Mouse (Mus musculus) neutrophil, adult 65 days (primary cell): ENCODE data around the gene Zfp940. TPM values are rescaled to one million over a fixed set of nuclear protein-coding genes. Genes with fewer than 3 reads are reported as not detected.

Experiments
- total RNA-seq: library from RNA; stranded (reverse); gene quantifications from 2 replicates; pipeline ENCODE4 v1.2.4, GENCODE M21; 2023

Zfp940 gene
- total RNA-seq, result 0.23 and 0.35 TPM in 2 replicates

GRCm38 (mm10) chr7:29853219-29853842 lies at the start of gene Zfp940:
TSS of gene Zfp940 (minus strand) at chr7:29853669.

GRCm38 (mm10) chr7:29859532-29860517 lies 6.4 kb upstream of the Zfp940 start, which contains the start of gene Zfp420:
TSS of gene Zfp420 (plus strand) at chr7:29859979.

GRCm38 (mm10) chr7:29815910-29816429 lies 37.5 kb downstream of the Zfp940 start, which contains the start of gene Zfp790:
TSS of gene Zfp790 (plus strand) at chr7:29816114.

GRCm38 (mm10) chr7:29783871-29784551 lies 69.5 kb downstream of the Zfp940 start, which contains the start of gene Zfp30:
TSS of gene Zfp30 (plus strand) at chr7:29783998.

Other genes starting within 250 kb of the Zfp940 start
- not detected in 2 replicates for gene Catsperg2, start 126.6 kb downstream of the Zfp940 start, total RNA-seq
- 9.6 TPM in 2 replicates for gene Zfp84, start 85.1 kb downstream of the Zfp940 start, total RNA-seq
- 0.13 TPM in 1 of 2 replicates, not detected in the other for gene Zfp30, start 69.7 kb downstream of the Zfp940 start, total RNA-seq
- 2.6 TPM in 2 replicates for gene Zfp790, start 37.6 kb downstream of the Zfp940 start, total RNA-seq
- gene Zfp420, start 6.3 kb upstream of the Zfp940 start, total RNA-seq, result 1.6 and 2.9 TPM in 2 replicates
- 1.5 and 1.6 TPM in 2 replicates for gene Zfp27, start 52.9 kb upstream of the Zfp940 start, total RNA-seq
- gene Zfp383, start 54.6 kb upstream of the Zfp940 start, total RNA-seq, result 0.16 and 0.20 TPM in 2 replicates
- gene Zfp74, start 100.4 kb upstream of the Zfp940 start, total RNA-seq, result 1.9 and 2.3 TPM in 2 replicates
- gene Zfp568, start 130.3 kb upstream of the Zfp940 start, total RNA-seq, result 14.7 and 22.5 TPM in 2 replicates
- gene Zfp14, start 197.7 kb upstream of the Zfp940 start, total RNA-seq, result 0.22 and 0.25 TPM in 2 replicates
- gene Zfp82, start 219.2 kb upstream of the Zfp940 start, total RNA-seq, result 0.14 TPM in 1 of 2 replicates, not detected in the other
- not detected in 2 replicates for gene Gm26920, start 236.7 kb upstream of the Zfp940 start, total RNA-seq
- 0.28 and 0.52 TPM in 2 replicates for gene Zfp566, start 236.9 kb upstream of the Zfp940 start, total RNA-seq
- gene Zfp260, start 241.1 kb upstream of the Zfp940 start, total RNA-seq, result 3.6 and 4.7 TPM in 2 replicates